Mouse (Mus musculus) right cerebral cortex, postnatal 14 days (tissue): Measurements from ENCODE around the gene Pmf1.

ENCODE experiments used
- DNase-seq: peaks from one replicate; pipeline ENCODE4 v3.0.0; 2022

Pmf1 gene

DNA sequence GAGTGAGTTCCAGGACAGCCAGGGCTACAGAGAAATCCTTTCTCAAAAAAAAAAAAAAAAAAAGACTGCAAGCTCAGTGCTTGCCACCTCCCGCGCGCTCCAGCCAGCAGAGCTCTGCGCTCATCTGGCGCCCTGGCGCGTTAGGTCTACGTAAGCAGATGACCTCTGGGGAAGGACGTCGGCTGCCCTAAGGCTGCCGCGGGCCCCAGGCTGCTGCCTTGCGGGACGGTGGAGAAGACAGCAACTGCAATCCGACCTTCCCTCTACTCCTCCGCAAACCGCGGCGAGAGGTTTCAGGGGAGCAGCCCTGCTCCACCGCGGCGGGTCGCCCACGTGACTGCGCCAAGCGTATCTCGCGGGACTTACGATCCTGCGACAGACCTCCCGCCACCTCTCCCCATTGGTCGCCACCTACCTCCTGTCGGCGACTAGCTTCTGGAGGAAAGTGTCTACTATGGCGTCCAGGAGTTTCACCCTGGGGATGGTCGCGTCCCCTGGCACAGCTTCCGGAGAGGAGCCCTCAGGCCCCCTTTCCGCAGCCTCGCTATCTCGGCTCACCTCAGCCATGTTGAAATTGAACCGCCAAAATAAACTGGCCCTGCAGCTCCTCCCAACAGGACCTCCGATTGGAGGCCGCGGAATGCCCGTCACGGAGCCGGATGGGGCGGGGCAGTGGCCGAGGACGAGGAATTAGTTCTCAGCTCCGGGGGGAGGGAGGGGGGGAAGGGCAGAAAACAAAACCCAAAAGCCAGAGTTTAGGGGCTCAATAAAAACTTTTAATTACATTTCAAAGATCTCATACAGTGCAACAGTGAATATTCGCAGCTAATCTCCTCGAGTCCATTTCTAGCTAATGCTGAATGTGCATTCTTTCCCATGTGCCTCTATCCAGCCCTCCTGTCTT lies at the start of gene Pmf1:
Gene Pmf1 (minus strand): TSS at position 591 of the 904 bp plus-strand sequence.
- DNase-seq: peak; percentile 88

DNA sequence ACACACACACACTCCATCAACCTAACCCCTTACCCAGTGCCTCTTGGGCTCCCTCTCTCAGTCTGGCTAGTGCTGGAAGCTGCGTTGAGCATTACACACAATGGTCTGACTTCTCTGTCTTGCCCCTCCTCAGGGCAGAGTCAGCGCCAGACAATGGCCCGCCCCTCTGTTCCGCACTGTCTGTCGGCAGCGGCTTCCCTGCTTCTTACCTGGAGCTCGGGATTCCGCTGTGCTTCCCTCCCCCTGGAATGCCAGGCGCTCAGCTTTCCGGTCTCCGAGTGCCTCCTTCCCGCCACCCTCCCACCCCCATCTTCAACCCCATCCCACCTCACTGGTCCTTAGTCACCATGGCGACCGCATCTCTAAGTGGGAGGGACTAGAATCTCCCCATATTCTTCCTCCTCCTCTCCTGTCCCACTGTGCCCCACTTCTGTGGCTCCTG lies 48.7 kb upstream of the Pmf1 start:
- peak; percentile 50 for DNase-seq

DNA sequence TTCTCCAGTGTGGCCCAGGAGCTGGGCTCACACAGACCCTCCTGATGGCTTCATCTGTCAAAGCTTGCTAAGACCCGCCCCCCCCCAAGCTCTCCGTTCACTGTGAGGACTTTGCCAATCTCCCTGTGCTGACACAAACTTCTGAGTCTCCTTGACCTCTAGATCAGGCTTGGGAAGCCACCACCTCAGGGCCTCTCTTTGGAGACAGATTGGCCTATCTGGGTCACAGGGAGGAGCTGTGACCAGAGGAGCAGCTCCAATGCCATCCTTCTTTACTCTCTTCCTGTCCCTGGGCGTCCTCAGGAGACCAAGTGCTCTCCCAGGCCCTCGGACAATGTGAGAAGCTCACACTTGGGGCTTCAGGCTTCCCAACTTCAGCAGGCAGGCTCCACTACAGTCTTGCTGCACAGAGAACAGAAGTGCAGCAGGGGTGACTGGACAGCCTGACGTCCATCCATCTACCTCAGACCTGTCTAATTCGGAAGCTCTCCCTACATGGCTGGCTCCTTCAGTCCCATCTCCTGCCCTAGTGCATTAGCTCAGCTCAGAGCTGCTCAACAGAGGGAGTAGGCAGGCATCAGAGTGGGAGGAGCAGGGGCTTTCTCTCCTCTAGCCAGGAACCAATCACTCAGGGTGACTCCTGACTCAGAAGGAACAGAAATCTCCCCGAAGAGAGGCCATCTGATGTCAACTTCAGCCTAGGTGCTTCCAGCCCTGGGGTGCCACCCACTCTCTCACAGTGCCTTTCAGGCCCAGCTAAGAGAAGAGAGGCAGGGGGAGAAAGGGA lies 46.8 kb upstream of the Pmf1 start:
- DNase-seq: no peak

DNA sequence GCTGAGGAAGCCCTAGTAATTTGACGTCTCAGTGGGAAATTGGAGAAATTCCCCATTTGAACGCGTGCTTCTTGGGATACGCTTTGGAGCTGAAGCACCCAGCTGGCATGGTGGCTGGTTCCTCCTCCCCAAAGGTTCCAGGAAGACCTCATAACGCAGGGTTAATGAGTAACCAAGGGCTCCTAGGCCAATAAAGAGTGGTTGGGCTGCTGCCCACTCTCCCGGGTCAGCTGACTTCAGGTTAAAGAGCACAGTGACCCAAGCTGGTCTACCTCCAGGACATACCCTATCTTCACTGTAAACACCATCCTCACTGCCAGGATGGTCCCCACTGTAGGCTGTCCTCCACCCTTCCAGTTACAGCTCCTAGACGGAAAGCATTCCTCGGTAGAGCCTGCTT lies 46.2 kb upstream of the Pmf1 start:
- no peak for DNase-seq

DNA sequence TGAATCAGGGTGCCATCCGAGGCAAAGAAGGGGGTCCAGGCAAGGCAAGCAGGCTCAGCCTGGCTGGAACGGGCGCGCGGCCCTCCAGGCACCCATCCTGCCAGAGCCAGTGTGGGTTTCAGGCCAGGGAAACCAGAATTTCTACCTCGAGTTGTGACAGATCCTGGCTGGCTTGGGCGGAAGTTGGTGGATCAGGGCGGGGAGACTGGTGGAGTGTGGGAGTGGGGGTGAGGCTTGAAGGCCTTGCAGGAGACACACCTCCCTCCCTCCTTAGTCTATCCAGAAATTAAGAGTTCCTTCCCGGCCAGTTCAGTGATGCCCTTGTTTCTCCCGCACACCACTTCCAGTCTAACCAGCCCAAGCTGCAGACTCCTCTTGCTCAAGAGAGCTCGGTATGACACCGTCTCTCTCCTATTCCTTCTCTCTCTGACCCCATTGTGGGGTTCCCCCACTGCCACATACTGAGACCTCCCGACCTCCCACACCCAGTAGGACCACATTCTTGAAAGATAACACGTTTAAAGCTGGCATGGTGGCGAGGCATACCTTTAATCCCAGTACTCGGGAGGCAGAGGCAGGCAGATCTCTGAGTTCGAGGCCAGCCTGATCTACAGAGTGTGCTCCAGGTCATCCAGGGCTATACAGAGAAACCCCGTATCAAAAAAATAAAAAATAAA lies 45.6 kb upstream of the Pmf1 start:
- no peak for DNase-seq

DNA sequence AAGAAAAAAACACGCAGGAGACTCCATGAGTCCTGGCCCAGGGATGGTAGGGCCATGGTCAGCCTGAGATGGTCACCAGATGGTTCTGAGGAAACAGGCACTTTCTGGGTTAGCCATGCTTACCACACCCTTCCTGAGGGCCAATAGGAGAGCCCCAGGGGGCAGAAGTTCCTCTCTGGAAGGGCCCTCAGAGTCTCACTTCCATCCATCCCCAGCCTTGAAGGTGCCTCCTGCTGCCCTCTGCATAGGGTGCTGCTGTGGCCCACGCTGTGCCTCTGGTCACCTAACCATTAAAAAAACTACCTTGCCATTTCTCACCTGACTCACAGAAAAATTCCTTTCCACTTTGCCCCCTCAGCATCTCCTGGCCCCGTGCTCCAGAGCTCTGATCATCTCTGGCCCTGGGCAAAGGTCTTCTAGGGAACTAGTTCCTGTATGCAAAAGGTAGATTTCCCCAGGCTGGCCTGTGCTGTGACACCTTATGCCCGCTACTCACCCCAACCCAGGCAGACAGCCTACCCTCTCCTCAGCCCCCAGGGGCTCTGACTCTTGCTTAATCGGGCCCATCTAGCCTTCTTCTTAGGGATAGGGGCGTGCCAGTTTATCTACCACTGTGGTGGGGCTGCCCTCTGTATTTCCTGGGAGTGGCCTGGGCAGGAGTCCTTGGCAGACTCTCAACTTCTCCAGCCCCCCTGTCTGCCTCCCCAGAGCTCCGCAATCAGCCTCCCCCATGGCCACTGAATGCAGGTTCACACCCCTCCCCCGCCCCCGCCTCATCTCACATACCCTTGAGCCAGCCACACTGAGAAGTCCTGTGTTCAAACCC lies 44.8 kb upstream of the Pmf1 start:
- DNase-seq: no peak

DNA sequence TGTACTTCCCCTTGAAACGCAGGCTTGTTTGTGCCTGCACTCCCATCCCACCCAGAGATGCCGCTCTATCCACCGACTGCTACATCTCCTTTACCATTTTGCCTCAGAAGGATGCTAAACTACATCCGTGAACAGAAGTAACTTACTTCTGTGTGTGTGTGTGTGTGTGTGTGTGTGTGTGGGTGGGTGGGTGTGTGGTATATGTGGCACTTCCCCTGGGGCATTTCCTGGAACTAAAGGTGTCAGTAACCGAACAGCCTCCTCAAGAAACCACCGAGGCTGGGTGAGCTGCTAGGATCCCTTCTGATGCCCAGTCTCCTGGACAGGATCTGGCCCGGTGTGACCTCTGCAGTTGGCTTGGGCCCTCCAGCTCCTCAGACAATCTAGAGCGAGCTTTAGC lies 43.9 kb upstream of the Pmf1 start:
- DNase-seq: no peak

DNA sequence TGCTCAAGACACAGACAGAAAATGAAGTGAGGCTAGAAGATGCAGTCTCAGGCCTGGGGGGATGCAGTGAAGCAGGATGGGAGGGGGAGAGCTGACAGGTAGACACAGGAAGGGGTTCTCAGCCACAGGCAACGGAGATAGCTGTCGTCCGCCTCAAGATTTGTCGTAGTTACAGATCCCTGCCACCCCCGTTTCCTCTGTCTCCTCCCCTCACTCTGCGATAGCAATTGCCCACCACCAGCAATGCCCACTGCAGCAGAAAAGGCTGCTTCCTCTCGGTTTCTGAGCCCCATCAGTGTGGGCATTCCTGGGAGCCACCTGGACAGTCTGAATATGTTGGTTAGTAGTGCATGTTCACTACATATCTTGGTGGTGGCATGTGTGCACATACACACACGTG lies 43.2 kb upstream of the Pmf1 start:
- no peak for DNase-seq

DNA sequence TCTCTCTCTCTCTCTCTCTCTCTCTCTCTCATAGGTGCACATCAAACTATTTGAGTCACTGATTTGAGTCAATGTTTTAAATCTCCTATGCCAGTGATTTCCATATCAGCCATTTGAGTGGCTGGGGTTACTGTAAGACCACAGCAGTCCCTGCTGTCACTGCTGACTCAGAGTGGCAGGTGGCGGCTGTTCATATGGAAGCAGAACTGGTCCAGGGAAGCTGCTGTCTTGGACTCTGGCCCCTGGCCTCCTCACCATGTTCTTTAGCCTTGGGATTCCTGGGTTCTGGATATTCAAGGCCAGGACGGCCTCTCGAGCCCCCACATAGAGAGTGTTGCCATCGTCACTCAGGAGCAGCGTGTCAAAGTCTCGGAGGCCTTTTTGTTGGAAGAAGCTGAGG lies 42.6 kb upstream of the Pmf1 start:
- no peak for DNase-seq

DNA sequence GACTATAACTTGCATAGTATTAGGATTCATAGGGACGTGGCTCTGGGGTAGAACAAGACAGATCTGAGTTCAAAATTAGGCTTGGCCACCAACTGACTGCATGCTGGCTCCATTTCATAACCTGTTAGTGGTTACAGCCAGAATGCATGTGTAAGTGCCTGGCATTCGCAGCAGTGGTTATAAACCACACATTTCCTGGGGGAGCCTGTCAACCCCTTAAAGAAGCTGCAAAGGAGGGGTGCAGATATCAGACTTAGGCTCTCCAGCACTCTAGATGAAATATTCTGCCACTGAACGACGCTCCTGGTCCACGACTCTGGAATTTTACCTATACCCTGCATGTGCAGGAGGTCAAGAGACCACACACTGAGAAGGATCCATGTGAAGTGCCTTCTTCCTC lies 42.1 kb upstream of the Pmf1 start:
- DNase-seq: no peak

DNA sequence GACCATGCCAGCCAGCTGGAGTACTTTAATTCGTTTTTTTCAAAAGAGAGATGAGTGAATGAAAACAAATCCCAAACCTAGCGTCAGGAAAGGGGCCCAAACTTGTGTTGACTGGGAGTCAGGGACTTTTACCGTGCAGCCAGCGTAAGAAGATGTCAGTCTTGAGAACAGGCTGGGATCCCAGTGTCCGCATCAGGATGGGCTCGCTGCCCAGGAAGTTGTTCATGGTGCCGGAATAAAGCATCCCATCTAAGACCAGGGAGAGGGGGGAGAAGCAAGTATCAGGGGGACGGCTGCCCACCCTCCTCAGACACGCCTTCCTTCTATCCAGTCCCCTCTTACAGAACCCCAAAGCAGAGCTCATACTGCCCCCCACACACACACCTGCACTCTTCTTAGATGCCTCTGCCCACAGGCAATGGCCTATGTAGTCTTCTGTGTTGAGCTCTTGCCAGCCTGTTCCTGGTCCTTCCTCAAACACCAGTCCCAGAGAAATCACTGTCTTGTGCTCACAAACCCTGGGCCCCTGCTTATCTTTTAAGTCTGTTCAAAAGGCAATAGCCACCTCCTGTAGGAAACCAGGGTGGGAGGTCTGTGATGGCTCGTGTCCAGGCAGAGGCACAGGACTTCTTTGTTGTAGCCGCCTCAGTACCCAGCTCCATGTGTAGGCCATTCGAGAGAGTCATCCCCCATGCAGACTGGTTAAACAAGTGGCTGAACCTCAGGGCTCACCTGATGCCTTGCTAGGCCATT lies 40.4 kb upstream of the Pmf1 start:
- no peak for DNase-seq

DNA sequence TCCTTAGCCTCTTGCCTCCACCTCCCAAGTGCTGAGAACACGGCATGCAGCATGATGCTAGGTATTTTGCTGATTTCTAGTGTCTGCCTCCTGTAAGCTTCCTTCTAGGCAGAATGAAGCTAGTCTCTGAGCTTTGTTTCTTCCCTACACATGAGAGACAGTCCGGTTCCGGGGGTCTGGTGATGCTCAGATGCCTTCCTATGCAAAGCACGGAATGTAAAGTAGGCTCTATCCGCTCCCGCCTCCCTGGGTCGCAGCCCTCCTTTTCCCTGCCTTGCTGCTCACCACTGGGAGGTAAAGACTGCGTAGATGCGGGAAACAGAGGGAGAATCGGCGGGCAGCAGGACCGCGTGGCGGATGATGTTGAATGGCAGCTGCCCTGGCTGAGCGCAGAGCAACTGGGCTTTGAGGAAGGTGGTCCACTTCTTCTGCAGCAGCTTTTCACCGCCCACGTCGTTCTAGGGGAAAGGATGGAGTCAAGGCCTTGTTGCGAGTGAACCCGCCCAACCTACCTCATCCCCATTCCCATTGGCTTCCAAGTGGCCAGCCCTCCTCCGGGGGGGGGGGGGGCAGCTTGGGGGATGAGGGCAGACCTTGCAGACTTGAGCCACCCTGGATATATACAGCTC lies 39.4 kb upstream of the Pmf1 start:
- DNase-seq: no peak

DNA sequence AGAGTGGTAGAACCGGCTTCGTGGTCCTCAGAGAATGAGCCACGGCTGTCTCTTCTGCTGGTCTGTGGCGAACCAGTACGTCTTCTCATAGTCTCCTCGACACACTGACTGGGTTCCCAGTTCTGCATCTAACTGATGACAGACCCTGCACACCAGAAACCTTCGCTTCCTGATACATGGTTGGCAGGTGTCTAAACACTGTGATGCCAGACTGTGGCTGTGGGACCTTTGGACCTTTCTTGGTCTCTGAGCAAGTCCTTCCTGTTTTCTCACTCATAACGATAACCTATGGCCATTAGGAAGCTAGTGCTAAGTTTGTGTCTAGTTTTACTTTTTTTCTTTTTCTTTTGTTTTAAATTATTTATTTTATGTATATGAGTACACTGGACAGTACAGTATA lies 38.3 kb upstream of the Pmf1 start:
- DNase-seq: no peak

DNA sequence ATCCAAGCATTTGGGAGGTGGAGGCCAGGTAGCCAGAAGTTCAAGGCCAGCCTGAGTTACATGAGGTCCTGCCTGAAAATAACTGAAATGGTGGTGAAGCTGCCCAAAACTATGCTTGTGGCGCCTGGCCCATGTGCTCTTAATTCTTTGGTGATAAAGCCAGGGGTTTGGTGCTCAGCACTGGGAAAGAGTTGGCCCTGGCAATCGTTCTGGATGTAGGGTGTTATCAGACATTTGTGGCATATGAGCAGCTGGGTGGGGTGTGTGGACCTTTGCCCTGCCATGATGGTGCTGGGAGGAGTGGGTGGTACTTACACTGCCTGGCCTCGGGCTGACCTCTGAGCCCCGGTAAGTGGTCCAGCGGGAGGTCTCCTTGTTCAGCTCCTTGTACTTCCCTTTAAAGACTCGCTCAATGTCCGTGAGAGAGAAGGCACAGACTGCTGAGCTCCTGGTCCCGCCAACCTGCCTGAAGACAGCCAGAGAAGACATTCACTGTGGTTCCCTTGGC lies 37.6 kb upstream of the Pmf1 start:
- DNase-seq: no peak

DNA sequence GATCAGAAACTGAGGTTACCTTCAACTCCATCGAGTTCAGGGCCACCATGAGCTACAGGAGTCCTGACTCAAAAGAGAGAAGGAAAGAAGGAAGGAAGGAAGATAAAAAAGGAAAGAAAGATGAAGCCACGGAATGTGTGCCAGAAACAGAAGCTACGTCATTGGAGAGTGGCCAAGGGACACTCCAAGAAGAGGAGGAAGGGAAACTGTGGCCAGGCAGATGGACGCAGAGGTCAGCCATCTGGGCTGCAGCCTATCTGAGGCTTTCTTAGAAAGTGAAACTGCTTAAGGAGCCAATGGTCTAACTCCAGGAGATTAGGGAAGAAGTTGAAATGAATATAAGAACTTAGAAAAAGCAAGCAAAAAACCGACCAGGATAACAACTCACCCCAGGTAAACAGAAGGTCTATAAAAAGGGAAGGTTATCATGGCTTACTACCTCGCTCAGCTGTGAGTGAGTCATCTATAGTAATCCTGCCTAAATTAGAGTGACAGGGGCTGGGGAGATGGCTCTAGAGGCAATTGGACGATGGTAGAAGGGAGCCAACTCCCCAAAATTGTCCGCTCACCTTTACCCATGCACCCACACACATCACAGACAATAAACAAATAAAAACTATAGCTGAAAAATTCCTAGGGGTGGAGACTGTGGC lies 36.5 kb upstream of the Pmf1 start:
- DNase-seq: no peak

DNA sequence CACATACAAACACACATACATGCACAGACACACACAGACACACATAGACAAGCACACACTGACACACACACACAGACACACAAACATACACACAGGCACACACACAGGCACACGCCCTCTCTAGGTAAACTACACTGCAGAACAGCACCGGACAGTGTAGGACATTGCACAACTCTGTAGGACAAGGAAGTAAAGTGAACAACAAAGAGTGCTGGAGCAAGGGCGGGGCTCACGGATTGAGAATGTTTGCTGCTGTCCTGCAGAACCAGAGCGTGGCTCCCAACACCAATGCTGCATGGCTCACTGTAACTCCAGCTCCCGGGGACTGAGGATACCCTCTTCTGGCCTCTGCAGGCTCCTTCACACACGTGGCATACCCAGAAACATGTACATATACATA lies 32.8 kb upstream of the Pmf1 start:
- no peak for DNase-seq

DNA sequence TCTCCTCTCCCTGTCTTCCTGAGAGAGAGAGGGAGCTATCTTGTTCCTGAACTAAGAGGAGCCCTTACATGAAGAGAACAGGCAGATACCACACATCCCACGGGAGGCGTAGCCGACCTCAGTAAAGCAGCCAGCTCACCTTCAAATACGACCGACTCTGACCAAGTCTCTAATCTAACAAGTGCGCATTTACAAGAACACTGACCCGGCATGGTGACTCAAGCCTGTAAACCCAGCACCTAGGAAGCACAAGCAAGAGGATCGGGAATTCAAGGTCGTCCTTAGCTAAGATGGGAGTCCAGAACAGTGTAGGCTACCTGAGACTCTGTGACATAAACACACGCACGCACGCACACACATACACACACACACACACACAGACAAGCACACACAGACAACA lies 32.4 kb upstream of the Pmf1 start:
- no peak for DNase-seq

DNA sequence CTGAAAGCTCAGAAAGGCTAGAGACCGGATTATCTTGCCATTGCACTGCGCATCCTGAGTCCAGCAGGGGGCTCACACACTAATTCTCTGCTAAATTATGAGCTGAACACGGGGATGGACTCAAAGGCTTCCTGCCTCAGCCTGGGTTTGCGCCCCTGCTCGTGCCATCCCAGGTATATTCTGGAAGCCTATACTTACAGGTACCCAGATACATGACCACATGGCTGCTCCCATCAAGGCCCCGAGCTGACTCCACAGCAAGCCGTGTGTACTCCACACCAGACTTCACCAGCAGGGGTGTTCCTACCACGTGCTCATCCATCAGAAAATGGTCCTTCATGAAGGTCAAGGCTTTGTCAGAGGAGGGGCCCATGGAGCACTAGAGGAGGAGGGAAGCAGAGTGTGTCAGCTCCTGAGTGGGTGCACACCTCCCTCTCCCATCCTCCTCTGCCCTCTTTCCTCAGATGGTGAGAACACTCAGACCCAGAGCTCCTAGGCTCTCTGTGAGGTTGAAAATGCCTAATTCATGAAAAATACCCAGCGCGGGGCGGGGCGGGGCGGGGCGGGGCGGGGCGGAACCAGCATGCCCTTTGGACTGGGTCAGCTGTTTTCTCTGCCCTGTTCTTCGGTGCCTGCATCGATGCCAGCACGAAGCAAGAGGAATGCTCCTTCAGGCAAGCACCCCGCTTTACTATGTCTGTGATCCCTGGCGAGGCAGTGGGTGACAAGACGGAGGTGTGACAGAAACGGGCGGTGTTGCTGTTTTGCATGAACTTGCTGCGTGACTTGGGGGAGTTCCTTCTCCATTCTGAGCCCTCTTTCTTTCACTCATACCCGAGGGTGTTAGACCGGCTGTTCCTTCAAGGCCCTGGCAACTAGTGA lies 30.6 kb upstream of the Pmf1 start:
- DNase-seq: peak; percentile 49

DNA sequence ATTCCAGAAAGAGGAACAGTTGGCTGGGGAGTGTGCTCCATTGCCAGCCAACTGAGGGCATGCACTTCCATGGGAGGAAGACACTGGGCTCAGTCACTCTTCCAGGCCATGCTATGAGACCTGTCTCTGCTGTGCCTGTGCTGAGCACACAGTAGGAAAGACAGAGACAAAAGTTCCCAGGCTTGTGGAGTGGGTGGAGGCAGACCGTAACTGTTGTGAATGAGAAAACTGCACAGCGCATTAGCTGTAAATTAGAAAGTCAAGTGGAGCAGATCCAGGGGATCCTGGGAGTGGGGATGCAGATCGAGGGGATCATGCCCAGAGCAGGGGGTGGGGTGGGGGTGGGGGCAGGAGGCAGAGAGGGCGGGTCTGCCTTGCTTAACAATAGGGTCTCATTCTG lies 29.5 kb upstream of the Pmf1 start:
- no peak for DNase-seq

DNA sequence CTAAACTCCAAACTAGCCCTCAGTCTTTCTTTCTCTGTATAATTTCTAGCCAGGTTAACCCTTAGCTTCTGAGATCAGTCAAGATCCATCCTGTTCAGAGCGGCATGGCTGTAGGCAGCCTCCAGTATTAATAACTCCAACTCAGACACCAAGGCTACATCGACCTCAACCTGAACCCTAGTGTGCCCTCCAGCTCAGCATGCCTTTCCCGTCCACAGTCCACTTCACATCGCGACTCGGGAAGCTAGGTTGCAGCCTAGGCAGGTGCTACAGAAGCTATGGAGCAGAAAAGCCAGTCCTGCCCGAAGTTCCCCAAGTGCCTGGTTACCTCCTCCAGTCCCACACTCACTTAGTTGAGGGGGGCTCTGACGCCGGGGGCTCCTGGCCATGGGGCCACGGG lies 27.3 kb upstream of the Pmf1 start:
- no peak for DNase-seq
